Mouse (Mus musculus): ENCODE data around the gene Pmfbp1. TPM values are rescaled to one million over a fixed set of nuclear protein-coding genes. Genes with fewer than 3 reads are reported as not detected.

Pmfbp1 gene
- polyA plus RNA-seq, 1 experiment = not detected

DNA sequence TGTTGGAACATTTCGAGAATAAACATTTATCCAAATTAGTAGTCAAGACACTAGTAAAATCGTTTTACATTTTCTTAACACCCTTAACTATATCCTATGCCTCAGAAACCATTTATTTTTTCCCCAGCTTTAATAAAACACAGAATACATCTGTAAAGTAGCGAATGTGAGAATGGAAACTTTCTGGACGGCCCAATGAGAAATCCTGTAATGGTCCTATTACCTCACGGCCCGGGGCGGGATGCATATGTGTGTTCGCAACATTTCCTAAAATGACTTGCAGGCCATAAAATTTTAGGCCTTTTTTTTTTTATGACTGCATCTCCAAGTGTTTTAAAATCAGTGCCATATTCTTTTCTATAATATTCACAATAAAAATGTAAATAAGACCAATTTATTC lies 21.4 kb upstream of the Pmfbp1 start:
- H3K4me3 ChIP-seq (ENCODE audit: control insufficient read depth, insufficient read depth, low read length) = no peak overlapping the region
- 90% methylated on average over 8 of the region's 8 CpGs for WGBS
- no peak for TF ChIP-seq CTCF (IDR thresholded peaks at IDR 0.05; ENCODE audit: borderline replicate concordance, control insufficient read depth, extremely low read depth, insufficient read depth, low read length, poor library complexity)
- TF ChIP-seq POLR2A (IDR thresholded peaks at IDR 0.05; ENCODE audit: control insufficient read depth, extremely low read depth, insufficient read depth, low read length, poor library complexity) = no peak

GRCm38 (mm10) chr8:109474442-109475121 lies 19.2 kb upstream of the Pmfbp1 start:
- Histone ChIP-seq H3K36me3 (ENCODE audit: control insufficient read depth, insufficient read depth, low read length) (no peaks in the 10 kb centered on the region), H3K27ac (ENCODE audit: control insufficient read depth, insufficient read depth, low read length) (no peak overlapping the region), H3K27me3 (ENCODE audit: control insufficient read depth, insufficient read depth, low read length) (no peaks in the 10 kb centered on the region), H3K4me3 (ENCODE audit: control insufficient read depth, insufficient read depth, low read length) (no peak overlapping the region), H3K4me1 (replicated peaks; ENCODE audit: control insufficient read depth, insufficient read depth, low read length) (no peaks in the 10 kb centered on the region)
- DNase-seq = no peak
- TF ChIP-seq POLR2A (IDR thresholded peaks at IDR 0.05; ENCODE audit: control insufficient read depth, extremely low read depth, insufficient read depth, low read length, poor library complexity) = no peak
- no peak for TF ChIP-seq CTCF (IDR thresholded peaks at IDR 0.05; ENCODE audit: borderline replicate concordance, control insufficient read depth, extremely low read depth, insufficient read depth, low read length, poor library complexity)
- 74% methylated on average over 14 of the region's 14 CpGs for whole genome bisulfite sequencing

More for the DNA sequence above, 21.4 kb upstream of the Pmfbp1 start:
- Histone ChIP-seq H3K27ac (ENCODE audit: control insufficient read depth, insufficient read depth, low read length) (no peak overlapping the region), H3K4me1 (replicated peaks; ENCODE audit: control insufficient read depth, insufficient read depth, low read length) (no peaks in the 10 kb centered on the region), H3K36me3 (ENCODE audit: control insufficient read depth, insufficient read depth, low read length) (no peaks in the 10 kb centered on the region), H3K27me3 (ENCODE audit: control insufficient read depth, insufficient read depth, low read length) (no peaks in the 10 kb centered on the region)
- no peak for DNase-seq

GRCm38 (mm10) chr8:109475436-109475835 lies 18.4 kb upstream of the Pmfbp1 start:
- no peak overlapping the region for H3K4me3 ChIP-seq (ENCODE audit: control insufficient read depth, insufficient read depth, low read length)
- TF ChIP-seq CTCF (IDR thresholded peaks at IDR 0.05; ENCODE audit: borderline replicate concordance, control insufficient read depth, extremely low read depth, insufficient read depth, low read length, poor library complexity) = no peak
- no peak for TF ChIP-seq POLR2A (IDR thresholded peaks at IDR 0.05; ENCODE audit: control insufficient read depth, extremely low read depth, insufficient read depth, low read length, poor library complexity)
- DNase-seq = no peak
- no peak overlapping the region for H3K27ac ChIP-seq (ENCODE audit: control insufficient read depth, insufficient read depth, low read length)
- WGBS = 75% methylated on average over 4 of the region's 4 CpGs
- no peaks in the 10 kb centered on the region for H3K4me1 ChIP-seq (replicated peaks; ENCODE audit: control insufficient read depth, insufficient read depth, low read length)
- no peaks in the 10 kb centered on the region for H3K27me3 ChIP-seq (ENCODE audit: control insufficient read depth, insufficient read depth, low read length)
- H3K36me3 ChIP-seq (ENCODE audit: control insufficient read depth, insufficient read depth, low read length) = no peaks in the 10 kb centered on the region

- no peak for TF ChIP-seq POLR2A (IDR thresholded peaks at IDR 0.05; ENCODE audit: control insufficient read depth, extremely low read depth, insufficient read depth, low read length, poor library complexity)
- TF ChIP-seq CTCF (IDR thresholded peaks at IDR 0.05; ENCODE audit: borderline replicate concordance, control insufficient read depth, extremely low read depth, insufficient read depth, low read length, poor library complexity) = no peak
- Histone ChIP-seq H3K27ac (ENCODE audit: control insufficient read depth, insufficient read depth, low read length) (no peak overlapping the region), H3K36me3 (ENCODE audit: control insufficient read depth, insufficient read depth, low read length) (no peaks in the 10 kb centered on the region), H3K27me3 (ENCODE audit: control insufficient read depth, insufficient read depth, low read length) (no peaks in the 10 kb centered on the region), H3K4me1 (replicated peaks; ENCODE audit: control insufficient read depth, insufficient read depth, low read length) (no peaks in the 10 kb centered on the region), H3K4me3 (ENCODE audit: control insufficient read depth, insufficient read depth, low read length) (no peak overlapping the region)
- DNase-seq = no peak
- 76% methylated on average over 6 of the region's 6 CpGs for WGBS
Observed at GRCm38 (mm10) chr8:109478586-109478985, 15.2 kb upstream of the Pmfbp1 start.

DNA sequence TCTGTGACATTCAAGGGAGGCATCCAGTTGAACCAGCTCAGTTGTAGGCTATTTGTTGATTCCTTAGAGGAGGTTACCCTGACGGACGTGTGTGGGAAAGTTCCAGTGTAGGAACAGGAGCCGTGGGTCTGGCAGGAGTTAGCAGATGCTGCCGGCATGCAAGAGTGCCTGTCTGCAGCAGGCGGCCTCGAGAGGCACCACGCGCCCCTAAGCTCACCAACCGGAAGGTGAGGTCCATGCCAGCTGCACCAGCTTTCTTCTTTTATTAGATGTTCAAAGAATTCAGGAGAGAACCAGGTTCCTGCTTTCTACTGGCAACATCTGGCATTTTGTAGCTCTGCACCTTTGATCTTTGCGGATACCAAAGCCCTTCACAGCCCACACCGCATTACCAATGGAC lies 9.1 kb upstream of the Pmfbp1 start:
- TF ChIP-seq POLR2A (IDR thresholded peaks at IDR 0.05; ENCODE audit: control insufficient read depth, extremely low read depth, insufficient read depth, low read length, poor library complexity) = no peak
- no peak for TF ChIP-seq CTCF (IDR thresholded peaks at IDR 0.05; ENCODE audit: borderline replicate concordance, control insufficient read depth, extremely low read depth, insufficient read depth, low read length, poor library complexity)
- Histone ChIP-seq H3K4me1 (replicated peaks; ENCODE audit: control insufficient read depth, insufficient read depth, low read length) (no peaks in the 10 kb centered on the region), H3K27me3 (ENCODE audit: control insufficient read depth, insufficient read depth, low read length) (no peaks in the 10 kb centered on the region), H3K4me3 (ENCODE audit: control insufficient read depth, insufficient read depth, low read length) (no peak overlapping the region), H3K36me3 (ENCODE audit: control insufficient read depth, insufficient read depth, low read length) (no peaks in the 10 kb centered on the region), H3K27ac (ENCODE audit: control insufficient read depth, insufficient read depth, low read length) (no peak overlapping the region)
- 81% methylated on average over 11 of the region's 11 CpGs for WGBS
- no peak for DNase-seq

DNA sequence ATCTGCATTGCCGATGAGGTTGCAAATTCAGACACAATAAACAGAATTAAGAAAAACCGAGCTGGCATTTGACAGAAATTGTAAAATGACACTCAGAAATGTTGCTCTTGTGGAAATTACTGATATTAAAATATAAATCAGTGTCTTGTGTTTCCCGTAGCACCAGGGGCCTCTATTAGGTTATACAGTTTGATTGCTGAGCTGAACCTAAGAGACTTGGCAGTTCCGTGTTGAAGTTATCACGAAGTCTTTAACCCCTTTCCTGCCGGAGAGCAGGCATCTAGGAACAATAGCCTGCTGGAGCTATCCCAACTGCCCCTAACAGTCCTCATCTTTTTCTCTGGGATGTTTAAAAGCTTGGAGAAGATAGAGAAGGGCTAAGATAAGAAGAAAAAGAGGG lies 8.3 kb upstream of the Pmfbp1 start:
- H3K4me1 ChIP-seq (replicated peaks; ENCODE audit: control insufficient read depth, insufficient read depth, low read length) = no peaks in the 10 kb centered on the region
- WGBS = 40% methylated on average over 6 of the region's 6 CpGs
- no peaks in the 10 kb centered on the region for H3K36me3 ChIP-seq (ENCODE audit: control insufficient read depth, insufficient read depth, low read length)
- no peak for TF ChIP-seq CTCF (IDR thresholded peaks at IDR 0.05; ENCODE audit: borderline replicate concordance, control insufficient read depth, extremely low read depth, insufficient read depth, low read length, poor library complexity)
- no peak for TF ChIP-seq POLR2A (IDR thresholded peaks at IDR 0.05; ENCODE audit: control insufficient read depth, extremely low read depth, insufficient read depth, low read length, poor library complexity)
- H3K27me3 ChIP-seq (ENCODE audit: control insufficient read depth, insufficient read depth, low read length) = no peaks in the 10 kb centered on the region
- H3K27ac ChIP-seq (ENCODE audit: control insufficient read depth, insufficient read depth, low read length) = no peak overlapping the region
- no peak overlapping the region for H3K4me3 ChIP-seq (ENCODE audit: control insufficient read depth, insufficient read depth, low read length)
- DNase-seq = no peak

- H3K27me3 ChIP-seq (ENCODE audit: control insufficient read depth, insufficient read depth, low read length) = no peaks in the 10 kb centered on the region
- 95% methylated on average over 6 of the region's 6 CpGs for WGBS
- H3K36me3 ChIP-seq (ENCODE audit: control insufficient read depth, insufficient read depth, low read length) = no peaks in the 10 kb centered on the region
- H3K4me3 ChIP-seq (ENCODE audit: control insufficient read depth, insufficient read depth, low read length) = no peak overlapping the region
- no peaks in the 10 kb centered on the region for H3K4me1 ChIP-seq (replicated peaks; ENCODE audit: control insufficient read depth, insufficient read depth, low read length)
- H3K27ac ChIP-seq (ENCODE audit: control insufficient read depth, insufficient read depth, low read length) = no peak overlapping the region
- DNase-seq = no peak
- TF ChIP-seq POLR2A (IDR thresholded peaks at IDR 0.05; ENCODE audit: control insufficient read depth, extremely low read depth, insufficient read depth, low read length, poor library complexity) = no peak
- no peak for TF ChIP-seq CTCF (IDR thresholded peaks at IDR 0.05; ENCODE audit: borderline replicate concordance, control insufficient read depth, extremely low read depth, insufficient read depth, low read length, poor library complexity)
Observed at GRCm38 (mm10) chr8:109492785-109493184, 1.0 kb upstream of the Pmfbp1 start.

Measured in thymus, adult 2 months (tissue).